Mouse (Mus musculus): ENCODE measurements at regions not wholly inside any gene's neighbourhood (a gene's known extent, or its start where the extent isn't known, plus 50 kb on each side); places are given as distances from the start of the nearest gene placed in this dataset.
"Not testable (repeated sequence)": the region's sequence is repeated elsewhere in the genome, so short reads cannot be mapped to it uniquely, and the experiment has no call there.

DNA sequence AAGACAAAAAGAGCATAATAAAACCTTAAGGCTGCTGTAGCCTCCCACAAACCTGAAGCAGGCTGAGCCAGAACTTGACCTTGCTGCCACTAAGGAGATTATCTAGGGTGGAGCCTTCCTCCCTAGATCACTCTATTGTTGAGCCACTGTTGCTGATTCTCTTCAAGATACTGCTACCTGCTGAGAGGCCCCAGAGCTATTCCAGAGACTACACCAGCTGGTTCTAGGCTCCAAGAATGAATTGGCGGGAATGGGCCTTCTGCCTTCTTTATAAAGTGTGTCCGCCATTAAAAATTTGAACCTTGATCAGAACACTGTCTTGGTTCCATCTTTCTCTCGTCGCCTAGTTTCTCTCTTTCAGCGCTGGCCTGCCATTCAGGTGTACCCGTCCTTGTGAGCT lies 1173.1 kb downstream of the A830018L16Rik start:
- TF ChIP-seq POLR2A (IDR thresholded peaks at IDR 0.05; ENCODE audit: control insufficient read depth, low read depth, low read length); CTCF (IDR thresholded peaks at IDR 0.05; ENCODE audit: control insufficient read depth, insufficient read depth, insufficient replicate concordance, low read depth, low read length): not testable (repeated sequence)
